Mouse (Mus musculus) granulocyte monocyte progenitor cell, adult 5-6 weeks (primary cell): ENCODE results near the gene Hrh2. TPM values are rescaled to one million over a fixed set of nuclear protein-coding genes. Genes with fewer than 3 reads are reported as not detected.

Experiments used
- ATAC-seq: replicated peaks from 2 replicates; pipeline ENCODE4 v1.8.0; 2016; ENCODE audit warnings: mild to moderate bottlenecking, moderate TSS enrichment, inconsistent platforms; ENCODE audit not compliant: poor library complexity, severe bottlenecking
- total RNA-seq, 2 experiments: library from RNA; stranded (forward) in 1 of 2; stranded (reverse) in 1 of 2; fragments of 200-712, 200-1000 nt in 1 of 2; fragments of >200 nt in 1 of 2; fragmentation: Nextera tagmentation in 1 of 2; gene quantifications; 2 replicates each; pipeline ENCODE4 v1.2.3; 2014 to 2017

The Hrh2 gene
- total RNA-seq, 2 experiments from 2014 or later, result 2.2 to 6.0 TPM

GRCm38 (mm10) chr13:54258231-54258743 is 66.4 kb downstream of the Hrh2 start:
- ATAC-seq, result no peak

- no peak for ATAC-seq
These were observed 68.4 kb downstream of the Hrh2 start for GRCm38 (mm10) chr13:54260318-54260717.

GRCm38 (mm10) chr13:54262741-54263510 is 71.0 kb downstream of the Hrh2 start:
- no peak for ATAC-seq

GRCm38 (mm10) chr13:54263641-54264040 is 71.7 kb downstream of the Hrh2 start:
- no peak for ATAC-seq

GRCm38 (mm10) chr13:54266472-54266871 is 74.5 kb downstream of the Hrh2 start:
- no peak for ATAC-seq

- no peak for ATAC-seq
These were observed 77.2 kb downstream of the Hrh2 start for GRCm38 (mm10) chr13:54269087-54269486.

GRCm38 (mm10) chr13:54269628-54270027 is 77.7 kb downstream of the Hrh2 start:
- ATAC-seq, result no peak

GRCm38 (mm10) chr13:54272076-54272475 is 80.1 kb downstream of the Hrh2 start:
- no peak for ATAC-seq

GRCm38 (mm10) chr13:54277406-54277805 is 85.5 kb downstream of the Hrh2 start:
- ATAC-seq, result no peak

- ATAC-seq, result no peak
These were observed 88.4 kb downstream of the Hrh2 start for GRCm38 (mm10) chr13:54280366-54280765.

- no peak for ATAC-seq
These were observed 89.2 kb downstream of the Hrh2 start for GRCm38 (mm10) chr13:54281149-54281548.

GRCm38 (mm10) chr13:54281623-54282022 is 89.7 kb downstream of the Hrh2 start:
- ATAC-seq, result no peak

- no peak for ATAC-seq
These were observed 90.4 kb downstream of the Hrh2 start for GRCm38 (mm10) chr13:54282149-54282860.

GRCm38 (mm10) chr13:54282861-54283206 is 90.9 kb downstream of the Hrh2 start:
- ATAC-seq, result no peak

Other genes starting within 250 kb of the Hrh2 start
- gene Drd1, start 136.4 kb upstream of the Hrh2 start, total RNA-seq (2014; fragmentation: Nextera tagmentation), result not detected in 2 replicates
- gene Drd1, start 136.4 kb upstream of the Hrh2 start, total RNA-seq (2017), result not detected in 2 replicates
- 122 and 132 TPM in 2 replicates for gene Sfxn1, start 120.3 kb upstream of the Hrh2 start, total RNA-seq (2014; fragmentation: Nextera tagmentation)
- 88.9 and 90.9 TPM in 2 replicates for gene Sfxn1, start 120.3 kb upstream of the Hrh2 start, total RNA-seq (2017)
- not detected in 2 replicates for gene Cplx2, start 179.2 kb downstream of the Hrh2 start, total RNA-seq (2014; fragmentation: Nextera tagmentation)
- gene Cplx2, start 179.2 kb downstream of the Hrh2 start, total RNA-seq (2017), result not detected in 2 replicates